Mouse (Mus musculus) embryonic facial prominence, embryonic 14.5 days (tissue): Measurements from ENCODE around the gene Ly6g6f. TPM values are rescaled to one million over a fixed set of nuclear protein-coding genes. Genes with fewer than 3 reads are reported as not detected.

Experiments
- ATAC-seq: fragments of 200-750 bp; cut with Nextera tagmentation; 2 replicates; pipeline ENCODE4 v1.8.0; 2017; ENCODE audit warnings: low read depth, moderate number of reproducible peaks, moderate TSS enrichment
- DNase-seq: peaks from one replicate; pipeline ENCODE4 v3.0.0-alpha.2; 2015; ENCODE audit warnings: low spot score
- H3K27ac ChIP-seq: fragments of 300-500 bp; sonication (generic); replicated peaks from 2 replicates; pipeline ENCODE4 v1.5.1; 2014; ENCODE audit warnings: low read depth, mild to moderate bottlenecking, low read length, moderate library complexity
- H3K27me3 ChIP-seq: fragments of 300-500 bp; sonication (generic); replicated peaks from 2 replicates; pipeline ENCODE4 v1.6.1; 2014; ENCODE audit warnings: low read length; ENCODE audit not compliant: control insufficient read depth, insufficient read depth
- H3K36me3 ChIP-seq: fragments of 300-500 bp; sonication (generic); 2 replicates; pipeline ENCODE4 v1.6.1; 2014; ENCODE audit warnings: low read length, mixed read lengths; ENCODE audit not compliant: control insufficient read depth, insufficient read depth
- H3K4me1 ChIP-seq: fragments of 300-500 bp; sonication (generic); 2 replicates; pipeline ENCODE4 v1.6.1; 2014; ENCODE audit warnings: antibody characterized with exemption, low read length; ENCODE audit not compliant: control insufficient read depth, insufficient read depth
- H3K4me2 ChIP-seq: fragments of 300-500 bp; sonication (generic); 2 replicates; pipeline ENCODE4 v1.6.1; 2014; ENCODE audit warnings: low read depth, mild to moderate bottlenecking, low read length, moderate library complexity, mixed read lengths
- H3K4me3 ChIP-seq: fragments of 300-500 bp; sonication (generic); 2 replicates; pipeline ENCODE4 v1.5.1; 2014; ENCODE audit warnings: low read depth, mild to moderate bottlenecking, low read length
- H3K9ac ChIP-seq: fragments of 300-500 bp; sonication (generic); 2 replicates; pipeline ENCODE4 v1.6.1; 2014; ENCODE audit warnings: low read depth, mild to moderate bottlenecking, low read length, moderate library complexity, mixed read lengths
- H3K9me3 ChIP-seq: fragments of 300-500 bp; sonication (generic); 2 replicates; pipeline ENCODE4 v1.6.1; 2016; ENCODE audit warnings: low read length; ENCODE audit not compliant: control insufficient read depth
- WGBS: fragments of 180-500 bp; shearing (Covaris S2); extraction: QIAGEN DNeasy Blood & Tissue Kit; methylation state at CpG from one replicate; pipeline ENCODE4 v1.1.7; 2014; 5-methylcytosine and 5-hydroxymethylcytosine counted together
- polyA plus RNA-seq: library from polyadenylated mRNA; unstranded; fragments of >200 nt; fragmentation: Nextera tagmentation; extraction: Ambion mirVana; gene quantifications from 2 replicates; pipeline ENCODE4 v1.2.1, GENCODE M21; 2014

Gene Ly6g6f
- polyA plus RNA-seq, 1 experiment from 2014 or later, result not detected

DNA sequence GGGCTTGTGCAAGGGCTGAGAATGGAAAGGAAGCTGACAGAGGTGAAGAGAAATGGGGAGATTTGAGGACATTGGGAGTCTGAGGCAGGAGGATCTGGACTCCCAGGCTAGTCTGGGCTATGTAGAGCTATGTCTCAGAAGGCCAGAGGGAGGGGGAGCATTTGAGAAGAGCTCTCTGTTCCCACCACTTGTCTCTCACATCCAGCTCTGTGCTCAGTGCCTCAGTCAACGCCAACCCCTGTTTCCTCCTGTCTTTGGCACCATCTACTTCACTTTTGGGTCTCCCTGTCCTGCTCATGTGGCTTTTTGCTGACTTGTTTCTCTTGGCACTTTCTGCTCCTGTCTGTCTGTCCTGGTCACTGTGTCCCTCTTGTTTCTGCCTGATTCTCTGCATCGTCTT, 8.1 kb downstream of the Ly6g6f start:
- Histone ChIP-seq H3K4me2 (peak overlapping the region; percentile 43), H3K27me3 (no peaks in the 10 kb centered on the region), H3K4me1 (peaks cover 3% of the 10 kb centered on the region; the same call in 1 of the 2 replicates), H3K9ac (peak overlapping the region; percentile 31), H3K36me3 (no peaks in the 10 kb centered on the region), H3K4me3 (peak overlapping the region; percentile 8; the same call in 1 of the 2 replicates), H3K9me3 (no peaks in the 10 kb centered on the region), H3K27ac (no peak overlapping the region)
- ATAC-seq (no peak), DNase-seq (no peak)
- WGBS, result 44% methylated on average over 2 of the region's 2 CpGs

DNA sequence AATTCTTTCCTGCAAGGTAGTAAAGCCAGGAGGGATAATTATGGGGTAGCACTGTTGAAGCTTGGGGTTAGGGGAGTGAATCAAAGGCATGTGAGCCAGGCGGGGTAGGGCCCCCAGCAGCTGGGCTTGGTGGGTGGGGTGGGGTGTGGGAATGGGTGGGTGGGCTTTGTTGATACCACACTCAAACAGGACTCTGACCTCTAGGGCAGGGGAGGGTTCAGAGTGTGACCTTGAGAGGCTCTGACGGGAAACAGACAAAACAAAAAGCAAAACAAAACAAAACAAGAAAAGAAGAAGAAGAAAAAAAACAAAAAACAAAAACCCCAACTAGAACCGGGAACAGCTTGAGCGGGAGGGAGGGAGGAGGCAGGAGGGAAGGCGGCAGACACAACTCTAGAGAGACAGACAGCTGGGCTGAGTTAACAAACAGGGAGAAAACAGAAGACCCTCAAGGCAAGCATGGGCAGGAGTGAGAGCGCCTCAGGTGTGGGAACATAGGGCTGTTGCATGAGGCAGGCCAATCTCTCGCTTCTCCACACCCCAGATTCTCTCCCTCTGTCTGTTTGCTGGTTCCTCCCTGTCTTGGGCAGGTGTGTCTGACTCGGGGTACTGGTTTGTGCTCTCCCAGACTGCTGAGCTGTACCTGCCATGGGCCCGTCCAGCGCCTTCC, 8.8 kb downstream of the Ly6g6f start, which contains the start of gene Ly6g6e:
Gene Ly6g6e (plus strand): TSS at position 396 of the 670 bp plus-strand sequence.
- peaks cover 3% of the 10 kb centered on the region; the same call in 1 of the 2 replicates for H3K4me1 ChIP-seq
- peak within 1 kb of the TSS; percentile 43 for H3K4me2 ChIP-seq
- ATAC-seq (peak; percentile 47), DNase-seq (peak; percentile 39)
- no peaks in the 10 kb centered on the region for H3K9me3 ChIP-seq
- WGBS, result 9% methylated on average over 10 of the region's 10 CpGs
- no peak within 1 kb of the TSS; the same call in 1 of the 2 replicates for H3K27ac ChIP-seq
- no peaks in the 10 kb centered on the region for H3K36me3 ChIP-seq
- no peaks in the 10 kb centered on the region for H3K27me3 ChIP-seq
- peak within 1 kb of the TSS; percentile 31 for H3K9ac ChIP-seq
- H3K4me3 ChIP-seq, result peak within 1 kb of the TSS; percentile 8; the same call in 1 of the 2 replicates

DNA sequence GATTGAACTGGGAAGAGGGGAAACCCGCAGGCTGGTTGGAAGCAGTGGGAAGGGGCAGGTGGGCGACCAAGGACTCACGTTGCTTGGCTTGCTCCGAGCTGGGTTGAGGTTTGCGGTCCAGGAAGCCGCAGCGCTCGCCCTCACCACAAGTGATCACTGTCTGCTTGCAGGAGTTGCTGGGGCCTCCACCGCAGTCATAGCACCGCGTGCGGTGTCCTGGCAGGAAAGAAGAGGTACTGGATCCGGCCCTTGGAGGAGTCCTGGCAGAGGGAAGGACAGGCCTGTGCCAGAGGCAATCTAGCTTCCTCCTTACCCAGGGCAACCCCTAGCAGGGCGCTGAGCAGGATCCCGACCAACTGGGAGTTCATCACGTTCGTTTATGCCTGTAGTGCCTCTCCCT, 11.3 kb downstream of the Ly6g6f start:
- H3K27me3 ChIP-seq, result no peaks in the 10 kb centered on the region
- peaks cover 3% of the 10 kb centered on the region; the same call in 1 of the 2 replicates for H3K4me1 ChIP-seq
- no peak overlapping the region for H3K4me3 ChIP-seq
- DNase-seq (no peak), ATAC-seq (0 out of 2 replicates have a peak, but pooled peaks have one; percentile 14)
- H3K9ac ChIP-seq, result no peak overlapping the region
- H3K4me2 ChIP-seq, result no peak overlapping the region
- H3K9me3 ChIP-seq, result no peaks in the 10 kb centered on the region
- H3K36me3 ChIP-seq, result no peaks in the 10 kb centered on the region
- no peak overlapping the region for H3K27ac ChIP-seq
- WGBS, result 54% methylated on average over 8 of the region's 17 CpGs

DNA sequence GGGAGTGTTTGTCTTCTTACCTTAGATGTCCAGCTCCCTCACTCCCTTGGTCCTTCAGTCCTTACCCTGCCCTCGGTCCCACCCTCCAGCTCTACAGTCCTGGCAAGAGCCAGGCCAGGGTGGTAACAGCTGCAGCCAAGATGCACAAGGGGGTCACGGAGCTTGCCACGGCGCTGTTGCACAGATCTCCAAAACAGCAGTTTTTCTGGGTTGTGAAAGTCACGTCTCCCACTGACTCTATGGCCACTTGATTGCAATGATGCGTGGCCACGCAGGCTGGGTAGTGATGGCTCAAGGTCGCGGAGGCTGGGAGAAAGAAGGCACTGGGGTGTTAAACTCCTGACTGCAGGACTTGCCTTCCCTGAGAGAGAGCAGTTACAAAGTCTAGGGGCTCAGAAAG, 14.0 kb downstream of the Ly6g6f start:
- Histone ChIP-seq H3K9ac (no peak overlapping the region), H3K4me1 (no peaks in the 10 kb centered on the region), H3K36me3 (no peaks in the 10 kb centered on the region), H3K9me3 (no peaks in the 10 kb centered on the region), H3K27me3 (0 out of 2 replicates have a peak, but pooled peaks cover 8% of the 10 kb centered on the region), H3K4me3 (no peak overlapping the region), H3K4me2 (no peak overlapping the region), H3K27ac (no peak overlapping the region)
- ATAC-seq (no peak), DNase-seq (no peak)
- WGBS, result 73% methylated on average over 9 of the region's 9 CpGs

DNA sequence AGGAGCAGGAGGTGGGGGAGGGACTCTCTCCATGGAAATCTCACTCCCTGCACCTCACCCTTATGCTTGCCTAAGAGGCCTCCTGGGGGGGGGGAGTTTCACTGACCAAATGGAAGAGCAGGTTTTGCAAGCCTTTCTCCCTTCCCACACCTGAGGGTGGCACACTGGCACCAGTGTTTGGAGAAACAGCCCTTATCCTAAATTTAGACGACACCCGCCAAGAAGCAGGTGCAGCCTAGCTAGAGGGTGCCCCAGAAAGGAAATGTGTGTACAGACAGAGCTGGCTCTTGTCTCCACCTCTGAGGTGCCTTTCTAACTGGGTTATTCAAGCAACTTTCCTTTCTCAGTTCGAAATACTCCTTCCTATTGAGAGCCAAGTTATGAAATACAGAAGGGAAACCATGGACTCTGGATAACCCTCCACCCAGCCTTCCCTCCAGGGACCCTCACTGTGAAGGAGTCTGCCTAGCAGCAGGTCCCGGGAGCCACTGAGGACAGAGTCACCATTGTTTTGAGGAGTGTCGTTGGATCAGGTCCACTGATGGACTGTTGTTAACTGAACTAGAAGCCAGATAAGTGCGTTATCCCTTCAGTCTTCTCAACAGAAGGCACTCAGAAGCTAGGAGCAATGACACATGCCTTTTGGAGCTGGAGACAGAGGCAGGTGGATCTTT, 14.7 kb downstream of the Ly6g6f start:
- no peak for DNase-seq

DNA sequence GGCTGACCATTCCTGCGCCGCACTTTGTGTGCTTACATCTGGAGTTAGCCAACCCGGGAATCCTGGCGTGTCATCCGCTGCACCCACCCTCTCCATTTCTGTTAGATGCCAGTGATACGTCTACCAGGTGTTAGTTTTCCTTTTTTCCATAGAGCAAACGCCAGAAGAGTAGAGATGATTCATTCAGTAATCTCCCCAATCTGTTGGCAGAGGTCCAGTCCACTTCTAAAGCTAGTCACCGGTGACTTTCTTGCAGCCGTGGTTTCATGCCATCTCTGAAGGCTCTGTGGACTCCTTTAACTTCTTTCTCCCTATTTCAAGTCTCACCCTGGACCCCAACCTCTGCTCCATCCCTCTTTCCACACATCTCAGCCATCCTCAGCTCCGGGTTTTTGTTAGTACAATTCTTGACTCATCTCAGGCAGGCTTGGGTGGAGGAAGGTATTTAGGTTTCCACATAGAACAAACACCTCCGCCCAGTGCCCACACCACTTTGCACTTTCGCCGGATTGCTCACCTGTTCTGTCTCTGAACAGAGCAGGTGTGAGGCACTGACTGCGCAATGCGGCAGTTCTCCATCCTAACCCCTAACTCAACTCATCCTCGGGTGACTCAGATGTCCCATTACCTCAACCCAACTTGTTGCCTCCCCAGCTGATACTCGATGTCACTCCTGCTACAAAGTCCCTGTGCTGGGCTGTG, 17.0 kb downstream of the Ly6g6f start:
- ATAC-seq (no peak), DNase-seq (no peak)
- no peak overlapping the region for H3K4me2 ChIP-seq
- no peak overlapping the region for H3K27ac ChIP-seq
- no peaks in the 10 kb centered on the region for H3K9me3 ChIP-seq
- peaks cover 6% of the 10 kb centered on the region; the same call in 1 of the 2 replicates for H3K4me1 ChIP-seq
- no peak overlapping the region for H3K9ac ChIP-seq
- H3K27me3 ChIP-seq, result peaks cover 20% of the 10 kb centered on the region
- 71% methylated on average over 17 of the region's 17 CpGs for WGBS
- no peaks in the 10 kb centered on the region; the same call in 1 of the 2 replicates for H3K36me3 ChIP-seq
- no peak overlapping the region for H3K4me3 ChIP-seq

More for the DNA sequence above, 14.7 kb downstream of the Ly6g6f start:
- H3K27ac ChIP-seq, result no peak overlapping the region
- H3K4me2 ChIP-seq, result no peak overlapping the region
- H3K36me3 ChIP-seq, result no peaks in the 10 kb centered on the region
- no peaks in the 10 kb centered on the region for H3K9me3 ChIP-seq
- H3K27me3 ChIP-seq, result peaks cover 13% of the 10 kb centered on the region; the same call in 1 of the 2 replicates
- WGBS, result 32% methylated on average over 6 of the region's 6 CpGs
- no peak overlapping the region for H3K9ac ChIP-seq
- no peaks in the 10 kb centered on the region for H3K4me1 ChIP-seq
- H3K4me3 ChIP-seq, result no peak overlapping the region
- no peak for ATAC-seq

DNA sequence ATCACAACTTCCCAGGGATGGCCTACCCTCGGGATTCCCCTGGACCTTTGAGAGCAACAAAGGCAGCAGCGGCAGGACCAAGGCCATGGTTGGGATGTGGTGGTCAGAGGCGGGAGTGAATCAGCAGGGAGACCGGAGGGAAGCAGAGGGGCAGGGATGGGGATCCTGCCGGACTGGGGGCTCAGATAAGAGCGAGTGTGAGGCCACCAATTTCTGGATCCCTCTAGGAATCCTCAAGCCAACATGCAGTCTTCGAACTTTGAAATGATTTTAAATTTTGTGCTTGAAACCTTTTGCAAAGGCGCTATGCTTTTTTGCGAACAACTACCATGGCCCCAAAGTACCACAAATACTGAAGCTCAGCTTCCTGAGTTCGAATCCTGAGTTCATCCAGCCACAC, 19.3 kb downstream of the Ly6g6f start, which contains the start of gene Mpig6b:
Gene Mpig6b (minus strand): TSS at position 101 of the 400 bp plus-strand sequence.
- H3K4me2 ChIP-seq, result peak within 1 kb of the TSS; percentile 61
- H3K27me3 ChIP-seq, result peaks cover 20% of the 10 kb centered on the region
- H3K36me3 ChIP-seq, result peaks cover 19% of the 10 kb centered on the region
- H3K4me3 ChIP-seq, result peak within 1 kb of the TSS; percentile 34
- 43% methylated on average over 10 of the region's 10 CpGs for WGBS
- peaks cover 6% of the 10 kb centered on the region; the same call in 1 of the 2 replicates for H3K4me1 ChIP-seq
- H3K9ac ChIP-seq, result peak within 1 kb of the TSS; percentile 56
- H3K9me3 ChIP-seq, result no peaks in the 10 kb centered on the region
- peak within 1 kb of the TSS; percentile 54 for H3K27ac ChIP-seq
- DNase-seq (no peak), ATAC-seq (no peak)
